In genomic region chr12:26329031-26329675, GRCm38 (mm10) we compare ENCODE assay signal across 18 mouse cellular contexts.
DNase-seq lines count a peak whose midpoint lies in the region; ATAC-seq lines count a peak whose summit lies in the region.
"Had no signal": no experiment of that assay in that cellular context is flagged by ENCODE, and none has a peak within 500 bp of the region (broad histone marks: within the 10 kb centered on the region; RNA-seq: fewer than 3 reads in every experiment).

No protein-coding gene starts in this region.

- H3K36me3 ChIP-seq in embryonic facial prominence, embryonic 15.5 days: peaks cover 31% of the 10 kb centered on the region; the same call in 1 of the 2 replicates
- H3K36me3 ChIP-seq in neural tube, embryonic 14.5 days (ENCODE audit: control insufficient read depth, insufficient read depth, low read length): 0 out of 2 replicates have a peak, but pooled peaks cover 14% of the 10 kb centered on the region

- no peak overlapping the region for H3K9ac ChIP-seq in embryonic facial prominence, embryonic 15.5 days
- H3K9ac ChIP-seq in neural tube, embryonic 14.5 days (replicated peaks; ENCODE audit: low read depth, low read length): no peak overlapping the region
- H3K9ac ChIP-seq: limb, embryonic 15.5 days; stomach, embryonic 15.5 days had no signal

- no peaks in the 10 kb centered on the region for H3K27me3 ChIP-seq in embryonic facial prominence, embryonic 15.5 days
- H3K27me3 ChIP-seq in neural tube, embryonic 14.5 days (ENCODE audit: control insufficient read depth, insufficient read depth, low read length): no peaks in the 10 kb centered on the region
- H3K27me3 ChIP-seq: limb, embryonic 15.5 days; stomach, embryonic 15.5 days had no signal

- H3K4me1 ChIP-seq in embryonic facial prominence, embryonic 15.5 days: peaks cover 19% of the 10 kb centered on the region
- H3K4me1 ChIP-seq in neural tube, embryonic 14.5 days (ENCODE audit: control insufficient read depth, insufficient read depth, low read length): no peaks in the 10 kb centered on the region
- H3K4me1 ChIP-seq: stomach, embryonic 15.5 days had no signal

- ATAC-seq in embryonic facial prominence, embryonic 15.5 days (ENCODE audit: insufficient number of reproducible peaks, low FRiP score, low TSS enrichment, low read depth): 0 out of 2 replicates have a peak, but pooled peaks have one; percentile 12
- ATAC-seq in neural tube, embryonic 14.5 days (ENCODE audit: low read depth): peak; percentile 56

- no peak overlapping the region for H3K4me2 ChIP-seq in embryonic facial prominence, embryonic 15.5 days (replicated peaks)
- H3K4me2 ChIP-seq in neural tube, embryonic 14.5 days (ENCODE audit: low read depth, low read length): no peak overlapping the region
- H3K4me2 ChIP-seq: heart, embryonic 11.5 days; limb, embryonic 15.5 days; stomach, embryonic 15.5 days had no signal

- WGBS in embryonic facial prominence, embryonic 15.5 days: 51% methylated on average over 6 of the region's 6 CpGs
- WGBS in neural tube, embryonic 14.5 days: 69% methylated on average over 6 of the region's 6 CpGs

- no peaks in the 10 kb centered on the region for H3K9me3 ChIP-seq in embryonic facial prominence, embryonic 15.5 days (replicated peaks)
- no peaks in the 10 kb centered on the region for H3K9me3 ChIP-seq in neural tube, embryonic 14.5 days (ENCODE audit: control insufficient read depth, low read length)
- H3K9me3 ChIP-seq: limb, embryonic 15.5 days; stomach, embryonic 15.5 days had no signal

- no peak overlapping the region for H3K27ac ChIP-seq in embryonic facial prominence, embryonic 15.5 days (replicated peaks)
- H3K27ac ChIP-seq in neural tube, embryonic 14.5 days (ENCODE audit: low read depth, low read length): no peak overlapping the region
- H3K27ac ChIP-seq: macrophage; stomach, embryonic 15.5 days had no signal

- H3K4me3 ChIP-seq in embryonic facial prominence, embryonic 15.5 days (replicated peaks): no peak overlapping the region
- H3K4me3 ChIP-seq in neural tube, embryonic 14.5 days (ENCODE audit: low read depth, low read length): no peak overlapping the region
- H3K4me3 ChIP-seq: limb, embryonic 15.5 days; stomach, embryonic 15.5 days had no signal

- peak; percentile 22 for DNase-seq in adrenal gland, postnatal 14 days
- no peak for DNase-seq in adrenal gland, postnatal 4 days (ENCODE audit: low spot score in 2 of 2)
- DNase-seq in lung, postnatal 10 days: peak; percentile 13
- DNase-seq in lung, postnatal 36 days: no peak
- no peak for DNase-seq in kidney, postnatal 14 days
- no peak for DNase-seq in thymus, adult 18-20 months
- DNase-seq: adrenal gland, postnatal 25 days; cerebellum, adult 18-20 months; heart, postnatal 14 days; kidney, adult 8-10 months; kidney, postnatal 36 days; right cerebral cortex, adult 18-20 months had no signal

Comparison
In these comparisons a context has a peak if more than half of its experiments do, and no peak if none do; other contexts are left out.
1. DNase-seq: peak in adrenal gland, postnatal 14 days (single experiment) and lung, postnatal 10 days (single experiment); none in adrenal gland, postnatal 4 days (0 of 2), lung, postnatal 36 days (single experiment), kidney, postnatal 14 days (single experiment) and thymus, adult 18-20 months (0 of 2).